Mouse (Mus musculus) MEL (cell line): ENCODE measurements around the gene Bfsp2.

Experiments
- CTCF ChIP-seq, 3 experiments: IDR thresholded peaks in 2 of 3; conservative IDR thresholded peaks in 1 of 3; 2 replicates each; pipeline ENCODE4 v1.5.1; 2011 to 2012; ENCODE audit warnings: low read length in 3 of 3, low read depth in 2 of 3, mild to moderate bottlenecking in 2 of 3, improper control_type of control experiment in 1 of 3, inconsistent platforms in 1 of 3, mixed read lengths in 1 of 3, moderate library complexity in 1 of 3; ENCODE audit not compliant: control insufficient read depth in 1 of 3, insufficient read depth in 1 of 3, poor library complexity in 1 of 3, severe bottlenecking in 1 of 3
- E2F4 ChIP-seq: IDR thresholded peaks from 2 replicates; pipeline ENCODE4 v1.6.1; 2011; ENCODE audit warnings: low read depth, low read length, improper control_type of control experiment, borderline replicate concordance
- GATA1 ChIP-seq: IDR thresholded peaks from 2 replicates; pipeline ENCODE4 v1.6.1; 2011; ENCODE audit warnings: low read depth, low read length, improper control_type of control experiment
- RCOR1 ChIP-seq: IDR thresholded peaks from 2 replicates; pipeline ENCODE4 v1.6.1; 2012; ENCODE audit warnings: low read depth, mild to moderate bottlenecking, inconsistent platforms, low read length, improper control_type of control experiment
- TAL1 ChIP-seq: IDR thresholded peaks from 2 replicates; pipeline ENCODE4 v1.6.1; 2012; ENCODE audit warnings: mild to moderate bottlenecking, inconsistent platforms, low read length, moderate library complexity, mixed read lengths
- UBTF ChIP-seq: IDR thresholded peaks from 2 replicates; pipeline ENCODE4 v1.6.1; 2012; ENCODE audit warnings: low read depth, mild to moderate bottlenecking, inconsistent platforms, low read length, improper control_type of control experiment, moderate library complexity, borderline replicate concordance; ENCODE audit not compliant: insufficient read depth

DNA sequence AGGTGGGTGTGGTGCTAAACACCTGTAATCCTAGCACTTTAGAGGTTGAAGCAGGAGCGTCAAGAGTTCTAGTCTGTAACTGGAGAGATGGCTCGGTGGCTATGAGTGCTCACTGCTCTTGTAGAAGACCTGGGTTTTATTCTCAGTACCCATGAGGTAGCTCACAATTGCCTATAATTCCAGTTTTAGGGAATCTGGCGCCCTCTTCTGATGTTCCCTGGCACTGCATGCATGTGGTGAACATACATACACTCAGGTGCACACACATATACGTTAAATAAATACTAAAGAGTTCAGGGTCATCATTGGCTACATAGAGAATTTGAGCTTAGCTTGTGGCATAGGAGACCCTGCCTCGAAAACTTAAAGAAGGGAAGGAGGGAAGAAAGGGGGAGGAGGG lies 35.6 kb downstream of the Bfsp2 start:
- no peak for TF ChIP-seq GATA1
- no peak for TF ChIP-seq TAL1
- TF ChIP-seq RCOR1: no peak
- TF ChIP-seq CTCF (IDR thresholded peaks at IDR 0.05 in 2 of 3, conservative IDR thresholded peaks at IDR 0.05 in 1 of 3; ENCODE audit: control insufficient read depth in 1 of 3, insufficient read depth in 1 of 3, low read depth in 2 of 3, low read length in 3 of 3, poor library complexity in 1 of 3, severe bottlenecking in 1 of 3): peak in 1 of 3 experiments; percentile 11; a peak in 2 of 6 replicates
- TF ChIP-seq E2F4: no peak
- TF ChIP-seq UBTF: no peak
